Mouse (Mus musculus): ENCODE data around the gene Ercc4. TPM values are rescaled to one million over a fixed set of nuclear protein-coding genes. Genes with fewer than 3 reads are reported as not detected.

Ercc4 gene
- 9.9 and 10.6 TPM in 2 replicates for total RNA-seq (2012; rRNA removed)
- 10 to 100 TPM in 1 of 2 experiments, not detected in 1; 15.5 TPM for polyA plus RNA-seq (2012; ENCODE audit: insufficient read depth in 1 of 2, insufficient read length in 2 of 2, low read depth in 1 of 2, low replicate concordance in 2 of 2, missing spikeins in 1 of 2)

DNA sequence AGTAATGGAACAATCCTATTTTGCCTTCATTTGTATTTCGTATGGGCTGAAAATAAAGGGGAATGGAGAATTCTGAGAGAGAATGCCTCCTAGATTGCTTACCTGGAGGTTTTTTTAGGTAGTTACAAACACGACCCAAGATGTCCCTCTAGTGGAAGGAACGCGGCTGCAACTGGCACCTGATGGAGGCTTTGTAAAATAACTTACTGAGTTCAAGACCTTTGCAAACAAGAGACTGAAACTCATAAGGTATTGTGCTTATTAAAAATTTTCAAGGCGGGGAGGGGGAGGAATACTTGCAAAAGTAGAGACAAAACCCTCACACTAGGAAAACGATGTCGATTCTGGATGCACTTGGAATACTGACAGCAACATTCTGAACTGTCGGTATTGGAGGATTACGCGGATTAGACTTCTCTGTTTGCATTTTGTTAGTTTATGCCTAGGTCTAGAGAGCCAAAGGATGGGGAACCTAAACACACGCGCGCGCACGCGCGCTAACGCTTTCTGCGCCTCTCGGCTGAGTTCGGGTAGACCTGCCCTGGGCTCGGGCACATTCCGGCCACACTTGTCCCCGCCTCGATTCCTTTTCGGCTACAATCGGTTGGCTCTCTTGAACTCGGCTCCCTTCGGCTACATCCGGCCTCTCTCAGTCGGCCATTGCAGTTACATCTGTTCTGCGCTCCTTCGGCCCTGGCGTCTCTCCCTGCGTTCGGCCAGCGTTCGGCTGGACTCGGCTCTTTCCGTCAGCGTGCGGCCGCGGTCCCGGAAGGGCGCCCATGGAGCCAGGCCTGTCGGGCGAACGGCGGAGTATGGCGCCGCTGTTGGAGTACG is at the start of gene Ercc4:
TSS of gene Ercc4 (plus strand) at position 529 of the 834 bp plus-strand sequence.
- H3K4me1 ChIP-seq (ENCODE audit: control insufficient read depth in 1 of 2, insufficient read depth in 2 of 2, low read length in 2 of 2) = peaks cover 0 to 9% of the 10 kb centered on the region in 2 experiments; a peak in 2 of 4 replicates
- H3K36me3 ChIP-seq (ENCODE audit: control insufficient read depth in 1 of 2, insufficient read depth in 2 of 2, low read length in 2 of 2) = peaks cover 4 to 7% of the 10 kb centered on the region in 2 experiments
- DNase-seq (ENCODE audit: low read depth, low spot score) = peak; percentile 96
- H3K79me2 ChIP-seq (ENCODE audit: control insufficient read depth, insufficient read depth, low read length, poor library complexity) = peaks cover 11% of the 10 kb centered on the region
- H3K27ac ChIP-seq (ENCODE audit: control insufficient read depth, low read depth, low read length) = peak within 1 kb of the TSS; percentile 66
- no peaks in the 10 kb centered on the region for H3K9me3 ChIP-seq (replicated peaks; ENCODE audit: insufficient read depth, low read length)
- no peaks in the 10 kb centered on the region; a peak in 3 of 4 replicates for H3K27me3 ChIP-seq (ENCODE audit: control insufficient read depth in 1 of 2, insufficient read depth in 2 of 2, low read length in 2 of 2)
- peak within 1 kb of the TSS; percentile 82 for H3K9ac ChIP-seq (ENCODE audit: control insufficient read depth, low read depth, low read length, poor library complexity, severe bottlenecking)
- H3K4me3 ChIP-seq (ENCODE audit: control insufficient read depth in 1 of 2, insufficient read depth in 1 of 2, low read depth in 2 of 2, low read length in 2 of 2) = peak within 1 kb of the TSS; percentile 81 to 93
- TF ChIP-seq E2F4 (IDR thresholded peaks at IDR 0.05; ENCODE audit: borderline replicate concordance, low read depth, low read length) (no peak), MXI1 (IDR thresholded peaks at IDR 0.05; ENCODE audit: low read depth, low read length) (peak; percentile 46; the same call in 1 of the 2 replicates), MAX (IDR thresholded peaks at IDR 0.05; ENCODE audit: low read length) (peak; percentile 60), CTCF (IDR thresholded peaks at IDR 0.05 in 2 of 3, conservative IDR thresholded peaks at IDR 0.05 in 1 of 3; ENCODE audit: control insufficient read depth in 1 of 3, insufficient read depth in 1 of 3, low read depth in 2 of 3, low read length in 3 of 3, poor library complexity in 1 of 3, severe bottlenecking in 1 of 3) (peak; percentile 60 to 75 (median 60)), MAFK (IDR thresholded peaks at IDR 0.05; ENCODE audit: borderline replicate concordance, low read depth, low read length) (no peak), NELFE (IDR thresholded peaks at IDR 0.05; ENCODE audit: low read depth, low read length) (peak; percentile 82), RAD21 (IDR thresholded peaks at IDR 0.05; ENCODE audit: low read depth, low read length) (peak; percentile 72), GABPA (IDR thresholded peaks at IDR 0.05; ENCODE audit: low read depth, low read length) (no peak), POLR2AphosphoS5 (IDR thresholded peaks at IDR 0.05; ENCODE audit: borderline replicate concordance, low read depth, low read length) (0 out of 2 replicates have a peak, but pooled peaks have one; percentile 30), USF1 (IDR thresholded peaks at IDR 0.05; ENCODE audit: low read depth, low read length) (no peak), POLR2AphosphoS2 (IDR thresholded peaks at IDR 0.05; ENCODE audit: low read length) (peak; percentile 80), CHD1 (IDR thresholded peaks at IDR 0.05; ENCODE audit: low read depth, low read length) (no peak), ZC3H11A (IDR thresholded peaks at IDR 0.05; ENCODE audit: low read depth, low read length) (peak; percentile 55), NRF1 (IDR thresholded peaks at IDR 0.05; ENCODE audit: insufficient read depth, low read depth, low read length, poor library complexity, severe bottlenecking) (peak; percentile 82), USF2 (IDR thresholded peaks at IDR 0.05; ENCODE audit: borderline replicate concordance in 1 of 2, insufficient read depth in 1 of 2, low read depth in 1 of 2, low read length in 2 of 2) (no peak), MYC (IDR thresholded peaks at IDR 0.05; ENCODE audit: low read depth, low read length) (peak; percentile 72; the same call in 1 of the 2 replicates), EP300 (IDR thresholded peaks at IDR 0.05; ENCODE audit: low read depth in 1 of 2, low read length in 2 of 2) (peak in 1 of 2 experiments; percentile 19; a peak in 1 of 4 replicates), MEF2A (IDR thresholded peaks at IDR 0.05; ENCODE audit: extremely low read depth, insufficient replicate concordance, low read depth, low read length, poor library complexity, severe bottlenecking) (no peak), ZNF384 (IDR thresholded peaks at IDR 0.05; ENCODE audit: low read depth, low read length) (peak; percentile 41; the same call in 1 of the 2 replicates), RCOR1 (IDR thresholded peaks at IDR 0.05; ENCODE audit: low read depth, low read length) (0 out of 2 replicates have a peak, but pooled peaks have one; percentile 14), MAZ (IDR thresholded peaks at IDR 0.05; ENCODE audit: low read depth, low read length) (no peak; the same call in 1 of the 2 replicates), UBTF (IDR thresholded peaks at IDR 0.05; ENCODE audit: borderline replicate concordance, insufficient read depth, low read depth, low read length) (no peak; the same call in 1 of the 2 replicates), TBP (IDR thresholded peaks at IDR 0.05; ENCODE audit: low read depth, low read length) (peak; percentile 65), SMC3 (IDR thresholded peaks at IDR 0.05; ENCODE audit: low read depth, low read length) (peak; percentile 62), ELF1 (IDR thresholded peaks at IDR 0.05; ENCODE audit: low read depth, low read length) (peak; percentile 86), ETS1 (IDR thresholded peaks at IDR 0.05; ENCODE audit: low read depth, low read length) (no peak), KAT2A (conservative IDR thresholded peaks at IDR 0.05; ENCODE audit: low read depth, low read length) (peak; percentile 52), ZKSCAN1 (IDR thresholded peaks at IDR 0.05; ENCODE audit: low read depth, low read length) (no peak), JUND (IDR thresholded peaks at IDR 0.05; ENCODE audit: low read depth, low read length) (no peak), ZMIZ1 (IDR thresholded peaks at IDR 0.05; ENCODE audit: low read depth, low read length) (peak; percentile 43; the same call in 1 of the 2 replicates), POLR2A (IDR thresholded peaks at IDR 0.05; ENCODE audit: control insufficient read depth in 1 of 2, insufficient read depth in 1 of 2, low read depth in 1 of 2, low read length in 2 of 2, poor library complexity in 1 of 2) (peak in 1 of 2 experiments; percentile 73; a peak in 3 of 4 replicates), HCFC1 (IDR thresholded peaks at IDR 0.05; ENCODE audit: low read depth, low read length) (peak; percentile 66), MYB (IDR thresholded peaks at IDR 0.05; ENCODE audit: low read depth, low read length) (no peak)

Measured in MEL (cell line).